Mouse (Mus musculus) erythroblast, embryonic 14.5 days (primary cell): ENCODE results near the gene Dpp8. TPM values are rescaled to one million over a fixed set of nuclear protein-coding genes. Genes with fewer than 3 reads are reported as not detected.
"Not testable (repeated sequence)": the region's sequence is repeated elsewhere in the genome, so short reads cannot be mapped to it uniquely, and the experiment has no call there.

Experiments
- H3K27me3 ChIP-seq: 2 replicates; pipeline ENCODE4 v1.6.1; 2012; ENCODE audit warnings: inconsistent platforms; ENCODE audit not compliant: control insufficient read depth
- H3K36me3 ChIP-seq: 2 replicates; pipeline ENCODE4 v1.6.1; 2012; ENCODE audit warnings: mild to moderate bottlenecking, inconsistent platforms; ENCODE audit not compliant: control insufficient read depth
- H3K4me1 ChIP-seq: 2 replicates; pipeline ENCODE4 v1.6.1; 2012; ENCODE audit warnings: inconsistent platforms; ENCODE audit not compliant: control insufficient read depth
- H3K4me3 ChIP-seq: replicated peaks from 2 replicates; pipeline ENCODE3; 2012; ENCODE audit warnings: moderate library complexity, mild to moderate bottlenecking, inconsistent platforms
- H3K9me3 ChIP-seq: 2 replicates; pipeline ENCODE4 v1.6.1; 2012; ENCODE audit warnings: low read length, inconsistent platforms, mixed read lengths; ENCODE audit not compliant: control insufficient read depth
- GATA1 ChIP-seq: IDR thresholded peaks from 2 replicates; pipeline ENCODE4 v1.6.1; 2012; ENCODE audit warnings: low read length, inconsistent platforms, mixed read lengths
- TAL1 ChIP-seq: IDR thresholded peaks from 3 replicates; pipeline ENCODE4 v1.6.1; 2012; ENCODE audit warnings: low read length, inconsistent platforms, mixed read lengths
- polyA plus RNA-seq: library from polyadenylated mRNA; stranded (reverse); fragments of >175 nt; gene quantifications from 2 replicates; pipeline ENCODE4 v1.2.3, GENCODE M21; 2012

The Dpp8 gene
- 0.33 and 0.43 TPM in 2 replicates for polyA plus RNA-seq

DNA sequence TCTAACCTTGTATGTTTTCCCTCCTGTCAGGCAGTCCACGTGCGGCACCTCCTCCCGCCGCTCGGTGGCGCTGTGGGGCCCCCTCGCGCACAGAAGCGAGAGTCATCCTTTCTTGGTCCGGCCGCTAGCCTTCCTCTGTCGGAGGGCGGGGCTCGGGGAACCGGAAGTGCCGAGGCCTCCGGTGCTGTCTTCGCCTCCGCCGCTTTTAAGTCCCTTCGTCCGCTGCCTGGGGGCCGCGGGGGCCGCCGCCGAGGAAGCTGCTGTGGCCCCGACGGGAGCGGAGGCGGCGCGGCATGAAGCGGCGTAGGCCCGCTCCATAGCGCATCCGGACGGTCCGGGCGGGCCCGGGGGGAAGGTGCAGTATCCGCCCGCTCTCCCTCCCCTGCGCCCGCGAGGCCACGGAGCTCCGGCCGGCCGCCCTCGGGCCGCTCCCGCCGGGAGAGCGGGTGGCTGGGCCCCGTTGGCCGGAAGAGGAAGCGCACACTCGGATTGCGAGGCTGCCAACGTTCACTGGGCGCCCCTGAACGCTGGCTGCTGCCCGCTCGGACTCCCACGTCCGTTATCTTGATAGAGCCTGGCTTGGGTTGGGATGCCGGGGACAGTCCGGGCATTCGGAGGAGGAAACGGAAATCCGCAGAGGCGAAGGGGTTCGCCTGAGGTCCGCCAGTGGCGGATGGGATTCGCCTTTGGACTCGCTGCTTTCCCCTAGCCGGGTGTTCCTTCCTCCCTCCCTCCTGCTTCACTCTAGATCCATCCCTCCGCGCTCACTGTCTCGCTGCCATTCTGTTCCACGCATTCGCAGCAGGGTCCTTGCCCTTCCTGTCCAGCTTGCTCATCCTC lies at the start of gene Dpp8:
Dpp8 (plus strand) TSS at position 146 of the 840 bp plus-strand sequence.
- Histone ChIP-seq H3K4me3 (peak within 1 kb of the TSS; percentile 98), H3K27me3 (no peaks in the 10 kb centered on the region), H3K9me3 (no peaks in the 10 kb centered on the region), H3K36me3 (peaks cover 37% of the 10 kb centered on the region), H3K4me1 (peaks cover 37% of the 10 kb centered on the region)
- no peak for TF ChIP-seq TAL1
- TF ChIP-seq GATA1 = peak; percentile 81

DNA sequence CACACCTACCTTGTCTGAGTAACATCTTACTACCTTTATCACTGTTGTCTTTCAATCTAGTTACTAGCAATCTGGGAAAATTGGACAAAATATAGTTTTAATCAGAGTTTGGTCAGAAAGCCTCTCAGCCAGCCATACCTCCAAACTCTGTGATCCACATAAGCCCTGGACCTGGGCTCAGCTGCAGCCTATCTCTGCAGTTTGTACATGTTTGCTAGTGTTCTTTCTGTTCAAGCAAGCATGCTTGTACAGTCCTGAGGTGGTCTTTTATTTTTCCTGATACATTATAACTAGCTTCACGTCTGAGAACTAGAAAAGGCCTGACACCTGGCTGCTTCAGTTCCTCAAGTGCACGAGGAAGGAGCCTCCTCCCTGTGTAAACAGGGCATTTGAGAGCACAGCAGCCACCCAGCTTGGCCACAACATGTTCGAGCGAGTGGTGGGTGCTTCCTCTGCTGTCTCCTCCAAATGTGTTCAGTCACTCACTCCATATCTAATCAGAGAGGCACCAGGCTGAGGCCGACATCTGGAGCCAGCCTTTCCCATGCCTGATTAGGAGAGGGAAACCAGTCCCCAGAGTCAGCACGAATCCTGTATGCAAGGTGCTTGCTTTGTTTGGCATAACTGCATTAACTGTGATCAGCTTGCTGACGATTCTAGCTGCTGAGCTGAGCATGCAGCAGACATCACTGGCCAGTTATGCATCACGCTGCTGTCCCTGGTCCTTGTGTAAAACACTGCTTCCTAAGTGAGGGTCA lies 47.0 kb upstream of the Dpp8 start:
- peaks cover 100% of the 10 kb centered on the region for H3K36me3 ChIP-seq
- no peaks in the 10 kb centered on the region for H3K9me3 ChIP-seq
- peak overlapping the region; percentile 9 for H3K4me3 ChIP-seq
- H3K27me3 ChIP-seq = no peaks in the 10 kb centered on the region
- H3K4me1 ChIP-seq = peaks cover 52% of the 10 kb centered on the region
- TF ChIP-seq GATA1 (peak; percentile 81), TAL1 (peak; percentile 84)

DNA sequence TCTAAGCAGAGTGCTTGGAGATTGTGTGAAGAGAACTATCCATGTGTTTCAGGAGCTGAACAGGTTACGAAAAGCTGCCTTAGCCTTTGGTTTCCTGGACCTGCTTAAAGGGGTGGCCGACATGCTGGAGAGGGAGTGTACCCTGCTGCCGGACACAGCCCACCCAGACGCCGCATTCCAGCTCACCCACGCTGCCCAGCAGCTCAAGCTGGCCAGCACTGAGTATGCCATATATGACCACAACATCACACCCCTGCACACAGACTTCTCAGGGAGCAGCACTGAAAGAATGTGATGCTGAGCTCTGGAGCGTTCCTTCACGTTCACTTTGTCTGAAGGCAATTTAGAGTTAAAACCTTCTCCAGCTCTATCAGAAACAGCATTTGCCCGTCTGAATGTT lies 46.4 kb upstream of the Dpp8 start:
- H3K4me1 ChIP-seq = peaks cover 54% of the 10 kb centered on the region
- no peaks in the 10 kb centered on the region for H3K9me3 ChIP-seq
- H3K4me3 ChIP-seq = peak overlapping the region; percentile 9
- no peaks in the 10 kb centered on the region for H3K27me3 ChIP-seq
- H3K36me3 ChIP-seq = peaks cover 100% of the 10 kb centered on the region
- TF ChIP-seq GATA1 (no peak), TAL1 (no peak)

DNA sequence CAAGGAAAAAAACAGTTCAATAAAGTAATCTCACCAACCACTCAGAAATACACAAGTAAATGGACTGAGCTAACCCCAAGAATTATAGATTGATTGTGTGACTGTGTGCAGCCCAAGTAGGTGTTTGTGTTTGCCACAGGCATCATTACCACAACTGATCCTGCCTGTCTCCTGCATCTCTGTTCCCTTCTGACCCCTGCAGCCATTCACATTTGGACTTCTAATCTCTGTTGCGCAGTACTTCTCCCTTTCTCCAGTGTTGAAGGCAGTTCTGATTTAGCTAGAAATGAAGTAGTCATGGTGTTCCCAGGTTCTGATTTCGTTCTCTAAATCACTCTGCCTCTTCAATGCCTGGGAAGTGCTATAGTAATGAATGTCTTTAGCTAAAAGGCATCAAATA lies 44.6 kb upstream of the Dpp8 start:
- Histone ChIP-seq H3K27me3 (no peaks in the 10 kb centered on the region), H3K9me3 (no peaks in the 10 kb centered on the region), H3K4me1 (peaks cover 48% of the 10 kb centered on the region), H3K4me3 (no peak overlapping the region), H3K36me3 (peaks cover 99% of the 10 kb centered on the region)
- no peak for TF ChIP-seq GATA1
- no peak for TF ChIP-seq TAL1

DNA sequence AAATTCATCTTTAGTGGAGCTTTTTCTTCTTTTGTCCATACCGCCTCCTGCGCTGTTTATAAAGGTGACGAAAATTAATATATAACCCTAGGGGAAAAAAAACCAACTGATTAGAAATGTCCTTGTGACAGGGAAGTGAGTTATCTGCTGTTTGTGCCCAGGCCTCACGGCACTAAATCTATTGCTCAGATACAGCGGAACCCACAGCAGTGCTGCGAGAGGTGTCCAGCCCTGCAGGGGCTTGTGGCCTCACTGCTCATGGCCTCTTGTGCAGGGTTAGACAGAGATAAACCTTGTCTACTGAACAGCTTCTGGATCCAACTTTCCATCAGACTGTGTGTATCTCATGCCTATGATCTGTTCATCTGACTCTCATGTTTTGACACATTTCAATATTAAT lies 43.8 kb upstream of the Dpp8 start:
- no peak overlapping the region for H3K4me3 ChIP-seq
- peaks cover 99% of the 10 kb centered on the region for H3K36me3 ChIP-seq
- H3K9me3 ChIP-seq = no peaks in the 10 kb centered on the region
- TF ChIP-seq GATA1 (no peak), TAL1 (no peak)
- H3K27me3 ChIP-seq = no peaks in the 10 kb centered on the region
- H3K4me1 ChIP-seq = peaks cover 45% of the 10 kb centered on the region

DNA sequence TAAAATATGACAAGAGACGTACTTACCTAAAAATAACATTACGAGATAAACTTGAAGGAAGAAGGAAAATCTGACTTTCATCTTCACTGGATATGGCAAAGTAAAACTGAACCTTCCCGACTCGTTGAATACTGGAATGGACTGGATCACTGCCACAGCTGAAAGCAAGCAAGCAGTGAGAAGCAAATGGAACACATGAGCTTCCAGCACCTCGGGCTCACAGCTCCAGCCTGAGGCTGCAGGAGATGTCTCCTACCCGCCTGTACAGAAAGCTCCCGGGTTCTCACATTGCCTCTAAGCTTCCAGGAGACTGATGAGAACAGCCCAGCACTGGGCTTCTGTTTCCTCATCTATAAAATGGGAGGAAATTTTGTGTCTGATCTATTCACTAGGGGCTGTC lies 41.9 kb upstream of the Dpp8 start:
- Histone ChIP-seq H3K27me3 (no peaks in the 10 kb centered on the region), H3K36me3 (peaks cover 96% of the 10 kb centered on the region), H3K4me3 (no peak overlapping the region), H3K9me3 (no peaks in the 10 kb centered on the region), H3K4me1 (peaks cover 30% of the 10 kb centered on the region)
- TF ChIP-seq GATA1 (no peak), TAL1 (no peak)

DNA sequence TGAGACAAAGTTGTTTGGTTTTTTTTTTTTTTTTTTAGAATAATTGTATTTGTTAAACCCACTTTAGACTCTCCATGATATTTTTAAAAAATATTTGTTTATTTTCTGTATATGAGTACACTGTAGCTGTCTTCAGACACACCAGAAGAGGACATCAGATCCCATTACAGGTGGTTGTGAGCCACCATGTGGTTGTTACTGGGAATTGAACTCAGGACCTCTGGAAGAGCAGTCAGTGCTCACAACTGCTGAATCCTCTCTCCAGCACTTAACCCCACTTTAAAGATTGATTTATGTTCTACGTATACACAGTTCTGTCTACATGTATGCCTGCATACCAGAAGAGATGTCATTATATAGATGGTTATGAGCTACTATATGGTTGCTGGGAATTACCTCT lies 36.8 kb upstream of the Dpp8 start:
- H3K27me3 ChIP-seq, H3K4me3 ChIP-seq, H3K4me1 ChIP-seq, H3K9me3 ChIP-seq: not testable (repeated sequence)
- peaks cover 88% of the 10 kb centered on the region for H3K36me3 ChIP-seq

DNA sequence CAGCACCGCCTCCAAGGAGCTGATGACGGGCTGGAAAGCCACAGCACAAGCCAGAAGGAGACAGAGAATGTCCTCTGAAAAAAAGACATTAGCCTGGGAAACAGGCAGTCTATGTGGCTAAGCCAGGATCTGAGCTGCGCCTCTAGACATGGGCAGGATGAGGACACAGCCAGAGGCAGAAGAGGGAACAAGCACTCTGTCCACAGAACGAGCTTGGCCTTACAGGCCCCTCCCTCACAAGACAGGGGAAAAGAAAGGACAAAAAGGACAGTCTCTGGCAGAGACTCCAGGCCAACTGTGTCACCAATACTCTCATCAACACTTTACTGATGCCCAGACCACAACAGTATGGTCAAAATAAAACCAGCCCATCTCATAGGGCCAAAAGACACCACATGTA lies 30.7 kb upstream of the Dpp8 start:
- H3K4me1 ChIP-seq = peaks cover 4% of the 10 kb centered on the region
- peaks cover 3% of the 10 kb centered on the region; the same call in 1 of the 2 replicates for H3K9me3 ChIP-seq
- TF ChIP-seq GATA1 (no peak), TAL1 (no peak)
- H3K4me3 ChIP-seq = no peak overlapping the region
- no peaks in the 10 kb centered on the region for H3K27me3 ChIP-seq
- H3K36me3 ChIP-seq = peaks cover 87% of the 10 kb centered on the region

DNA sequence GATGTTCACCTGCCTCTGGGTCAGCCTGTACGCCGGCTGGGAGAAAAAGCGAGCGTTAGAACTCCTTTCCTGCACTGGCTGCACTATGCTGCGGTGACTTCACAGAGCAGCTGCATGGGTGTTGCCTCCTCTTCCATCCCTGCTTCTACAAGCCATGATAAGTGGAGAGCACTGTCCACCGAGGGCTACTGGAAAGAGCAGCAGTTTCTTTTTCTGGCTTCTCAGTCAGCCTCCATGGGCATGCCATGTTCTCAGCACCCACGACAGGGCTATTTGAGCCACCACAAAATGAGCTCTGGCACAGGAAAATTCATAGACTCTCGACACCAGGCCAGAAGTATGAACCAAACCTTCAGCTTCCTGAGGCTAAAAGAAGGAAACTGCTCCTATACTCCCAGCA lies 26.5 kb upstream of the Dpp8 start:
- Histone ChIP-seq H3K4me1 (peaks cover 12% of the 10 kb centered on the region), H3K36me3 (peaks cover 81% of the 10 kb centered on the region), H3K27me3 (no peaks in the 10 kb centered on the region), H3K4me3 (no peak overlapping the region), H3K9me3 (peaks cover 3% of the 10 kb centered on the region; the same call in 1 of the 2 replicates)
- no peak for TF ChIP-seq TAL1
- TF ChIP-seq GATA1 = no peak
